Mouse (Mus musculus): ENCODE results near the gene Alkbh3. TPM values are rescaled to one million over a fixed set of nuclear protein-coding genes. Genes with fewer than 3 reads are reported as not detected.

The Alkbh3 gene
- 73.7 TPM for polyA plus RNA-seq (2017; shearing (Covaris generic))

GRCm38 (mm10) chr2:94010335-94011291 is at the start of gene Alkbh3:
Gene Alkbh3, minus strand, starts transcription at chr2:94010807.

GRCm38 (mm10) chr2:93996254-93996653 is 14.4 kb downstream of the Alkbh3 start, which contains the start of gene Gm27027:
Gene Gm27027, minus strand, starts transcription at chr2:93996354.

GRCm38 (mm10) chr2:93956908-93957784 is 53.5 kb downstream of the Alkbh3 start, which contains the start of gene Gm13889:
Gene Gm13889, minus strand, starts transcription at chr2:93957201.

Other genes with a start within 250 kb of the Alkbh3 start
- 86.7 TPM for gene Ext2, start 188.2 kb downstream of the Alkbh3 start, polyA plus RNA-seq (2017; shearing (Covaris generic))
- gene Accs, start 160.9 kb downstream of the Alkbh3 start, polyA plus RNA-seq (2017; shearing (Covaris generic)), result 12.2 TPM
- not detected for gene Accsl, start 141.7 kb downstream of the Alkbh3 start, polyA plus RNA-seq (2017; shearing (Covaris generic))
- gene Gm13889, start 53.6 kb downstream of the Alkbh3 start, polyA plus RNA-seq (2017; shearing (Covaris generic)), result 0.53 TPM
- not detected for gene Gm27027, start 14.5 kb downstream of the Alkbh3 start, polyA plus RNA-seq (2017; shearing (Covaris generic))
- gene Hsd17b12, start 147.2 kb upstream of the Alkbh3 start, polyA plus RNA-seq (2017; shearing (Covaris generic)), result 52.6 TPM

Measured in CD4-positive, CD25-positive, alpha-beta regulatory T cell (primary cell).